Mouse (Mus musculus) brain, embryonic 14.5 days (tissue): ENCODE results near the gene Npcd.

Source experiments
- CTCF ChIP-seq: fragments of 200-500 bp; IDR thresholded peaks from 2 replicates; pipeline ENCODE4 v1.5.1; 2012; ENCODE audit warnings: inconsistent platforms, mild to moderate bottlenecking, moderate library complexity, borderline replicate concordance; ENCODE audit not compliant: insufficient read depth, insufficient read length; ENCODE audit errors: extremely low read depth
- POLR2A ChIP-seq: fragments of 200-500 bp; IDR thresholded peaks from 2 replicates; pipeline ENCODE4 v1.6.1; 2012; ENCODE audit warnings: mild to moderate bottlenecking, inconsistent platforms, borderline replicate concordance; ENCODE audit not compliant: poor library complexity, insufficient read depth, insufficient read length, severe bottlenecking; ENCODE audit errors: extremely low read depth

DNA sequence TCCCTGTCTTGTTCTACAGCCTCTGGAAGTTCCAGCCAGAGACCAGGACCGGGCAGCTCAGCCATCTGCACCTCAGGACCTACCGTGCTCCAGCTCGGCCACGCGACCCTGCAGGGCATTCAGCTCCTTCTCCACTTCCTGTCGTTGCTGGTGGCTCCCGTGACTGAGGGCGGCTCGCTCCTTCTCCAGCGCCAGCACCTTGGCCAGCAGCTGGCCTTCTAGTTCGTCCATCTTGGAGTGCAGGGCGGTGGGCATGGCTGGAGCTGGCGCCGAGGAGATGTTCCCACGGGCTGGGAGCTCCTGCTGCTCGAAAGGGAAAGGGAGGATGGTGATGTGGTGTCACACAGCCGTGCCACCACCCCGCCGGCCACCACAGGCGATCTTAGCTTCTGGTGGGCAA, 39.9 kb downstream of the Npcd start:
- TF ChIP-seq CTCF (no peak), POLR2A (no peak)
